Mouse (Mus musculus): ENCODE measurements at regions not wholly inside any gene's neighbourhood (a gene's known extent, or its start where the extent isn't known, plus 50 kb on each side); places are given as distances from the start of the nearest gene placed in this dataset.

DNA sequence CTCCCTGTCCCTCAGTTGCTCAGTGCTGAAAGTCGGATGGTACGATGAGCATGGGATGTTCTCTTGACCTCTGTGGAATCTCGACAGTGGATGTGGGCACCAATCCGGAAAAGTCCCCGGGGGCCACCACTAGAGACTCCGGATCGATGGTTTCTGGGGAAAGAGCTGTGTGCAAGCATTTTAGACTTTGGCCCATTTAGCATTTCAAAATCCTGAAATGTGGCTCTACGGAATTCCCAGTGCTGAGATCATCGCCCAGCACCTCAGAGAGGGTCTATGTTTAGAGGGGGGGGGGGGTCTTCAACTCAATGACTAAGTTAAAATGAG, 68.6 kb downstream of the Tomm20 start:
- Histone ChIP-seq H3K36me3 (replicated peaks) (no peaks in the 10 kb centered on the region), H3K4me1 (no peaks in the 10 kb centered on the region), H3K9me3 (no peaks in the 10 kb centered on the region), H3K4me2 (no peak overlapping the region), H3K9ac (no peak overlapping the region), H3K4me3 (no peak overlapping the region), H3K27ac (no peak overlapping the region), H3K27me3 (replicated peaks) (no peaks in the 10 kb centered on the region)
- no peak for ATAC-seq (replicated peaks)
- WGBS, result 88% methylated on average over 9 of the region's 9 CpGs

DNA sequence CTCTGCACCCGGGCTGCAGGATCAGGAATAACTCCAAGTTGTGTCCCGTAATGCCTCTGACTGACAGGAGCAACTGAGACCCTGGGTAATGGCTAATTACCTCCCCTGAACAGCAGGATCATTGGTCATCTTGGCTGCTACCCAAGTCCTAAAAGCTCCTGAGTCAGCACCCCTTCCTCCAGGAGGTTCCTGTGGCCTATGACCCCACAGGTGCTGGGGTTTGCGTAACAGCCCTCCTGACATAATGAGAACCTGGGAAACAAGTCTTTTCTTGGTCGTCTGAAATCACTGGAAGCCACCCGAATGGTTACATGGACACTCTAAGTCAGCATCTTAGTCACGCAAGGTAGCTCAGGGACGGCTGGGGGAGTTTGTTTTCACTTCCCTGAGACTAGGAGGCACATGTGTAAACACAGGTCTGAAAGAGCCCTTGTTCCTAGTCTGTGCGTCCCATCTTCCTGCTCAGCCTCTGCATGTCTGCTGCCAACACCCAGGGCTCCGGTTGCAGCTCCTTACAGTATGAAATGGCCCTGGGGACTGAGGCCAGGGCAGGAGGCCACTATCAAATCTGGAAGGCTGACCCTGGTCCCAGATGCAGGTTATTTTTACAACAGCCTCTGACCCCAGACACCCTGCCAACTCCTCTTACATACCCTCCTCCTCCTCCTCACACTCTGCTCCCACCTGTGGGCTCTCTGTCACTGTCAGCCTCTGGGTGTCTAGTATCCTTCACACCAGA, 69.2 kb downstream of the Tomm20 start:
- Histone ChIP-seq H3K9me3 (no peaks in the 10 kb centered on the region), H3K4me1 (no peaks in the 10 kb centered on the region), H3K4me3 (no peak overlapping the region), H3K36me3 (replicated peaks) (no peaks in the 10 kb centered on the region), H3K9ac (no peak overlapping the region), H3K27ac (no peak overlapping the region), H3K27me3 (replicated peaks) (no peaks in the 10 kb centered on the region), H3K4me2 (no peak overlapping the region)
- no peak for ATAC-seq (replicated peaks)
- 67% methylated on average over 9 of the region's 9 CpGs for WGBS

DNA sequence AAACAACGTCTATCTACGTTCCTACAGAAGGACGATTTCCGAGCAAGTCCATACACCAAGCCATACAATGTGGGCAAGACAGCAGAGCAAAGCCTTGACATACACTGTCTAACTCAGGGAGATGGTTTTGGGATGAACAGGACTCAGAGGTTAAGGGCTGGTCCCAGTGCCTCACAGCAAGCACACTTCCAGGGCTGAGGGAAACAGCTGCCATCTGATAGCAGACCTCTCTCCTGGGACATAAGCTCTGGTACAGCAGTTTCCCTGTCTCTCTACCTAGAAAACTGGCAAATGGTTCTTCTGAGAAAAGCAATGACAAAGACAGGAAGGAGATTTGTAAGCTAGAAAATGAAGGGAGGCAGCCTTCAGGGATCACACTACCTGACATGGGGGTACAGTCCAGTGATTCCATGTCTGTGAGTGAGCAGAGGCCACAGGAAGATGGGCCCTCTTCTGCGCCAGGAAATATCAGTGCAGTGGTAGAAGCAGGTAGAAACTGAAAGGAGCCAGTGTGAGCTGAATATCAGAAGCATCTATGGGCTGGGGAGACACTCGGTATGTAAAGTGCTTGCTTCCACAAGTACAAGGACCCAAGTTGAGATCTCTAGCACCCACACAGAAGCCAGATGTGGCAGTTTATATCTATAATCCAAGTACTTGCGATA, 70.0 kb downstream of the Tomm20 start:
- ATAC-seq (replicated peaks), result no peak
- WGBS, result 90% methylated on average over 7 of the region's 7 CpGs

DNA sequence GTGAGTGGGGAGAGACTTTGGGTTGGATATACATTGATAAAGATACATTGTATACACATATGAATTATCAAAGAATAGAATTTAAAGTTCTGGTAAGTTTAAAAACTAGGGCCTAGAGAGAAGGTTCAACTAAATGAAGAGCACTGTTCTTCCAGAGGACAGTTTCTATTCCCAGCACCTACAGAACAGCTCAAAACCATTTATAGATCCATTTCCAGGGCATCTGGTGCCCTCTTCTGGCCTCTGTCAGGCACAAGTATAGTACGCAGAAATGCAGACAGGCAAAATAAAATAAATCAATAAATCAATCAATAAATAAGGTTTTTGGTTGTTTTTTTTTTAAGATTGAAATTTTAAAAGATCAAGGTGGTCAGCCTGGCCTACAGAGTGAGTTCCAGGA, 70.8 kb downstream of the Tomm20 start:
- Histone ChIP-seq H3K27me3 (replicated peaks) (no peaks in the 10 kb centered on the region), H3K4me1 (no peaks in the 10 kb centered on the region), H3K36me3 (replicated peaks) (no peaks in the 10 kb centered on the region), H3K9ac (no peak overlapping the region), H3K4me2 (no peak overlapping the region), H3K9me3 (no peaks in the 10 kb centered on the region), H3K27ac (no peak overlapping the region), H3K4me3 (no peak overlapping the region)
- 93% methylated on average over 1 of the region's 1 CpGs for WGBS
- no peak for ATAC-seq (replicated peaks)

More for the DNA sequence above, 70.0 kb downstream of the Tomm20 start:
- H3K9me3 ChIP-seq, result no peaks in the 10 kb centered on the region
- no peaks in the 10 kb centered on the region for H3K27me3 ChIP-seq (replicated peaks)
- H3K4me3 ChIP-seq, result no peak overlapping the region
- H3K4me2 ChIP-seq, result no peak overlapping the region
- H3K27ac ChIP-seq, result no peak overlapping the region
- no peaks in the 10 kb centered on the region for H3K36me3 ChIP-seq (replicated peaks)
- H3K4me1 ChIP-seq, result no peaks in the 10 kb centered on the region
- no peak overlapping the region for H3K9ac ChIP-seq

DNA sequence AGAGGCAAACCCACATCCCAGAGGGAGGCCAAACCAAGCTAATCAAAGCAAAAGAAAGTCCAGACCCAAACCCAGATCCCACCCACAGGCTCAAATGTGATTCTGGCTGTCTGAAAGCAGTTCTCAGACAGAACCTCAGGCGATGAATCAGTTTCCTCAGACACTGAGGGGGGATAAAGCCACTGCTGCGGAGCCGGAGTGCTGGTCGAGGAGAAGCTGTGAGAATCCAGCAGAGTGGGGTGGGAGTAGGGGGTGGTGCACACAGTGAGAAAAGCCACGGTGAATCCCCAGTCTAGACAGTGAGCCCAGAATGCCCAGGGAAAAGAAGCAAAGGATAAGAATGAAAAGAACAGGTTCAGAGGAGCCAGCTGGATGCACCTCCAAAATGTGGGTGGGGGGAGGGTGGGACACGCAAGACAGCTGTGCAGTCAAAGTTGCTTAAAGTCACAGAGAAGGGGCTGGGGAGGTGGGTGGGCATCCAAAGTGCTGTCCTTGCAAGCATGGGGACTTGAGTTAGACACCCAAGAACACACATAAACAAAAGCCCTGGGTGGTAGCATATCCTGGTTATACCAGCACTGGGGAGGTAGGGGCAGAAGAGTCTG, 71.4 kb downstream of the Tomm20 start:
- H3K9me3 ChIP-seq, result no peaks in the 10 kb centered on the region
- H3K36me3 ChIP-seq (replicated peaks), result no peaks in the 10 kb centered on the region
- H3K4me2 ChIP-seq, result no peak overlapping the region
- H3K27ac ChIP-seq, result no peak overlapping the region
- 75% methylated on average over 6 of the region's 6 CpGs for WGBS
- H3K27me3 ChIP-seq (replicated peaks), result no peaks in the 10 kb centered on the region
- ATAC-seq (replicated peaks), result no peak
- H3K4me3 ChIP-seq, result no peak overlapping the region
- no peak overlapping the region for H3K9ac ChIP-seq
- H3K4me1 ChIP-seq, result no peaks in the 10 kb centered on the region

DNA sequence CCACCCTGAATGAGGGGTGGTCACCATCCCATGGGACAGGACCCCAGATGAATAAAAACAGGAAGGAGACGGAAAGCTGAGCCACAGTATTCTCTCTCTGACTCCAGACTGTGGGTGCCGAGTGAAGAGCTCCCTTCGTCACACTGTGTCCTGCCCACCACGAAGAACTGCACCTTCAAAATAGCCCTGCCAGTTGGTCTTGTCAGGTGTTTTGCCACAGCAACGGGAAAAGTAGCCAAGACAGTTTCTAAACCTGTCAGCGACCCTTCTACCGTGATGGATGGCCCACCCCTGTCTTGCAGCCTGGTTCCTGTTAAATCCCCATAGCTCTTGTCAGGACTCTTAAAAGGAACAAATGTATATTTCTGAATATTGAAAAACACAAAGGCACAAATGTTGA, 72.3 kb downstream of the Tomm20 start:
- H3K4me3 ChIP-seq, result no peak overlapping the region
- H3K27ac ChIP-seq, result no peak overlapping the region
- no peaks in the 10 kb centered on the region for H3K4me1 ChIP-seq
- no peak overlapping the region for H3K4me2 ChIP-seq
- no peak overlapping the region for H3K9ac ChIP-seq
- no peaks in the 10 kb centered on the region for H3K9me3 ChIP-seq
- no peaks in the 10 kb centered on the region for H3K36me3 ChIP-seq (replicated peaks)
- ATAC-seq (replicated peaks), result no peak
- 88% methylated on average over 7 of the region's 7 CpGs for WGBS
- no peaks in the 10 kb centered on the region for H3K27me3 ChIP-seq (replicated peaks)

DNA sequence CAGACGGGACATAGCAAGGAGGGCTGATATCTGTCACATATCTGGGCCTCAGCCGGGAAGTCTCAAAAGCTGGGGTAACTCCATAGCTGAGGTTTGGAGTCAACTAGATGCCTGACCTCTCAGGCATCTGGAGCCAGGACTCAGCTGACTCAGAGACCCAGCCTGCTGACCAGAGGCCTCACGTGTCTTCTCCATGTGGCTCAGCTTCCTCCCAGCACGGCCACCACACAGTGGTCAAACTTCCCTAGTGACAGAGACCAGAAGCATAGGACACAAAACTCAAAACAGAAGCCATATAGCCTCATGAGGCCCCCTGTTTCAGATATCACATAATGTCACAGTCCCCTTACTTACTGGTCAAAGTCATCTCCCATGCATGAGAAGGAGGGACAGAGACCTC, 73.1 kb downstream of the Tomm20 start:
- H3K4me2 ChIP-seq, result no peak overlapping the region
- WGBS, result 92% methylated on average over 4 of the region's 4 CpGs
- no peak for ATAC-seq (replicated peaks)
- H3K4me3 ChIP-seq, result no peak overlapping the region
- H3K27ac ChIP-seq, result no peak overlapping the region
- H3K36me3 ChIP-seq (replicated peaks), result no peaks in the 10 kb centered on the region
- H3K9me3 ChIP-seq, result no peaks in the 10 kb centered on the region
- no peaks in the 10 kb centered on the region for H3K4me1 ChIP-seq
- H3K27me3 ChIP-seq (replicated peaks), result no peaks in the 10 kb centered on the region
- no peak overlapping the region for H3K9ac ChIP-seq

DNA sequence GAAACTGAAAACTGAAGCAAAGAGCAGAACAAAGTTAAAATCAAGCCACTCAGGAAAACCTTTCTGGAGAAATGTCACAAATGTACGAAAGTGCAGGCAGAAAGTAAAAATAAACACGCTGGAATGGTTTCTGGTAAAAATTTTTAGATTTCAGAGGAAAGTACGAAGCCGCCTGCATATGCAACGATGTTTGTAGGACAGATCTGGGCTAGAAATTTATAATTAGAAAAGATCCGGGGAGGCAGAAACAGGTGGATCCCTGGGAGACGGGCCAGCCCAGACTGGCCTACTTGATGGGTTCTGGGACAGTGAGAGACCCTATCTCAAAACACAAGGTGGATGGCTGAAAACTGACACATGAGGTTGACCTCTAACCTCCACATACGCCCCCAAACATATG, 73.5 kb downstream of the Tomm20 start:
- Histone ChIP-seq H3K9ac (no peak overlapping the region), H3K9me3 (no peaks in the 10 kb centered on the region), H3K4me2 (no peak overlapping the region), H3K36me3 (replicated peaks) (no peaks in the 10 kb centered on the region), H3K4me3 (no peak overlapping the region), H3K27me3 (replicated peaks) (no peaks in the 10 kb centered on the region), H3K27ac (no peak overlapping the region), H3K4me1 (no peaks in the 10 kb centered on the region)
- WGBS, result 90% methylated on average over 8 of the region's 8 CpGs
- no peak for ATAC-seq (replicated peaks)

DNA sequence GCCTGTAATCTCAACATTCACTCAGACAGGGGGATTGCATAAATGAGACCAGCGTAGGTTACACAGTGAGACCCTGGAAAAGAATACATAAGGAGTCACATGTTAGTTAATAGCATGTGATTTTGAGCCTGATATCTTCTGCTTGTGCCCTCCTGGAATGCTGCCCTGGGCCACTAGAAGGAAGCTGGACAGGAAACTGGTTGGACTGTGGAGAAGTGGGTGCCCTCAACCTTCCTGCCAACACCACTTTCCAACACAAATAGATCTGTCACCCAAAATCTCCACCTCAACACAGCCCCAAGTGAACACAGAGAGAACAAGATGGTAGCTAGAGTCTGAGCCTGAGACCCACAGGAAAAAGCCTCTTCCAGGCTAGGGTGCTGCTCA, 76.2 kb downstream of the Tomm20 start:
- H3K36me3 ChIP-seq (replicated peaks), result no peaks in the 10 kb centered on the region
- ATAC-seq (replicated peaks), result no peak
- no peaks in the 10 kb centered on the region for H3K9me3 ChIP-seq
- H3K4me3 ChIP-seq, result no peak overlapping the region
- WGBS, result 87% methylated on average over 1 of the region's 1 CpGs
- H3K9ac ChIP-seq, result no peak overlapping the region
- no peaks in the 10 kb centered on the region for H3K27me3 ChIP-seq (replicated peaks)
- no peak overlapping the region for H3K27ac ChIP-seq
- H3K4me2 ChIP-seq, result no peak overlapping the region
- H3K4me1 ChIP-seq, result no peaks in the 10 kb centered on the region

DNA sequence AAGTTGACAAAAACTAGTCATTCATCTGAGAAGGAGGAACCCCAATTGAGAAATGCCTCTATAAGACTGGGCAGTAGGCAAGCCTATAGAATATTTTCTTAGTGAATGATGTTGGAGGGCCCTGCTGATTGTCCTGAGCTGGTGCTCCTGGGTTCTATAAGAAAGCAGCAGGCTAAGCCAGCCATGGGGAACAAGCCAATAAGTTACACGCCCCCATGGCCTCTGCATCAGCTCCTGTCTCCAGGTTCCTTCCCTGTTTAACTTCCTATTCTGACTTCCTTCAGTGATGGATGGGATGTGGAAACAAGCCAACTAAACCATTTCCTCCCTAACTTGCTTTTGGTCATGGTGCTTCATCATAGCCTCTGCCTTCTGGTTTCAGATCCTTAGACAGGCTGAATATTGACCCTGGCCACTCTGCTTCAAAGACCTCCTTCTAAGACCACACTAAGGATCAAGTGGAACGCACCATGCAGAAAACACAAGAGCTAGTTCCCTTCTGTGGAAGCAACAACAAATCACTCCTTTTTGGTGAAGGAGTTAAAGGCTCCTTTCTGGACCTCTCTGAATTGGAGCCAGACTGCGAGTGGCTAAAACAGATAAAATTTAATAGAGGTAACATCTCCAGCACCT, 76.7 kb downstream of the Tomm20 start:
- H3K36me3 ChIP-seq (replicated peaks), result no peaks in the 10 kb centered on the region
- 90% methylated on average over 3 of the region's 3 CpGs for WGBS
- no peak overlapping the region for H3K4me2 ChIP-seq
- H3K27me3 ChIP-seq (replicated peaks), result no peaks in the 10 kb centered on the region
- H3K9ac ChIP-seq, result no peak overlapping the region
- H3K4me1 ChIP-seq, result no peaks in the 10 kb centered on the region
- no peak overlapping the region for H3K4me3 ChIP-seq
- no peaks in the 10 kb centered on the region for H3K9me3 ChIP-seq
- no peak overlapping the region for H3K27ac ChIP-seq
- ATAC-seq (replicated peaks), result no peak

DNA sequence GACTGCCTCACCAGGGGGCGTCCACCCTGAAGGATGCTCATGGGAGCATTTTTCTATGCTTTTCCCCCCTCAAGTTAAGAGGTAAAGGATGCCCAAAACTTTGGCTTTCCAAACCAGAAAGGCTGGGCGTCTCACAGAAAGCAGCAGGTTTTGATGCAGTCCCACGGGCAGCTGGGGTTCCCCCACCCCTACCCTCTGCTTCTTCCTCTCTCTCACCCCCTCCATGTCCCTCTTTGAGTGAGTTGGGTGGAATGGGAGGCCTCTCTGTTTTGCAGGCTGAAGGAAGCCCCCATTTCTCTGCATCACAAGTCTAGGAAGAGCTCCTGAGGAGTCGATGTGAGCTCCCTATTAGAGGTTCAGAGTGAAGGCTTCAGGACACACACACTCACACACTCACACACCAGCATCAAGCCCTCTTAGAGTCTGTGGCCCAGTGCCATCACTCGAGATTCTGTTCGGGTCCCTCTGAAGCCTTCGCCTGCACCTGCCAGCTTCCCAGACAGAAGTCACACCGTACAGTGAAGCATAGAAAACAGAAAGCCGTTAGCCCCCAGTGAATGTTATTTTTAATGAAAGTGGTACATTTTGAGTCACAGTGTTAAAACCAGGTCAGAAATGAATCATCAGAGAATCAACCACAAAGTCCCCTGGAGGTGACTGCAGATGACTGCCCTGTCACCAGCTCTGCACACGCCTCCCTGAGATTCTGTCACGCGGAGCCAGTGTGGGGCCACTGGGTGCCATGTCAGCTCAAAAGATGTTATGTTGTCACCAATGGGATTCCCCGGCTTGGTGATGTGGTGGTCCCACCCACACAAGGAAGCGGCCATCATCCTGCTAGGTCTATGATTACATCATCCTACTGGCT, 78.3 kb downstream of the Tomm20 start:
- Histone ChIP-seq H3K27ac (no peak overlapping the region), H3K9me3 (no peaks in the 10 kb centered on the region), H3K4me1 (no peaks in the 10 kb centered on the region), H3K4me2 (no peak overlapping the region), H3K27me3 (replicated peaks) (no peaks in the 10 kb centered on the region), H3K36me3 (replicated peaks) (no peaks in the 10 kb centered on the region), H3K9ac (no peak overlapping the region), H3K4me3 (no peak overlapping the region)
- ATAC-seq (replicated peaks), result no peak
- WGBS, result 85% methylated on average over 14 of the region's 14 CpGs

DNA sequence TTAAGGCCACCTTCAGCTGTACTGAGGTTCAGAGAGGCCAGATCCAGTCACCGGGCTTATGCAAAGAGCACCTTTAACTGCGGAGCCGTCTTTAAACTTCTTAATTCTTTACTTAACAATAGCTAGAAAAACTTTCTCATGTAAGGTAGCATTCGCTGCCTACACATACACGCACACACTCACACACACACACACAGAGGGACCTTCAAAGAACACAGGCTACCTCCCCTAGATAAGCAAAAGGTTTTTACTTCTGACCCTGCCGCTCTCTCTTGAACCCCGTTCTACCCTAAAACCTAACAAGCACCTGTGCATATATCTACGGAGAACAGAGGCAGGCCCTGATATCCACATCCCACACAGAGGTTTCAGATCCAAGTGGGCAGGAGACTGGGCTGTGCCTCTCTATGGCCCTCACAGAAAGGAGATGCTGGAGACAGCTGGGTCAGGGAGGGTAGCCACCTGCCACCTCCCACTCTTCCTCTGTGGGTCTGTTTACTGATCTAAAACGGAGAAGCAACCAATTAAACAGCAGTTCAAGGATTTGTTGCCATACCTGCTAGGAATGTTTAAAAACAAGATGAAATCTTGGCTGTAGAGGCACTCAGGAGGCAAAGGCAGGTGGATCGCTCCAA, 81.2 kb downstream of the Tomm20 start:
- no peak for ATAC-seq (replicated peaks)
- no peak overlapping the region for H3K9ac ChIP-seq
- no peak overlapping the region for H3K4me2 ChIP-seq
- no peak overlapping the region for H3K4me3 ChIP-seq
- no peak overlapping the region for H3K27ac ChIP-seq
- H3K36me3 ChIP-seq (replicated peaks), result no peaks in the 10 kb centered on the region
- no peaks in the 10 kb centered on the region for H3K4me1 ChIP-seq
- H3K9me3 ChIP-seq, result no peaks in the 10 kb centered on the region
- no peaks in the 10 kb centered on the region for H3K27me3 ChIP-seq (replicated peaks)
- WGBS, result 89% methylated on average over 10 of the region's 10 CpGs
